Mouse (Mus musculus) MEL (cell line): ENCODE measurements around the gene Gm20837. TPM values are rescaled to one million over a fixed set of nuclear protein-coding genes. Genes with fewer than 3 reads are reported as not detected.
"Not testable (repeated sequence)": the region's sequence is repeated elsewhere in the genome, so short reads cannot be mapped to it uniquely, and the experiment has no call there.

Experiments used
- DNase-seq: peaks from one replicate; pipeline ENCODE4 v3.0.0; 2011; ENCODE audit warnings: low read depth, low spot score
- H3K27ac ChIP-seq: 2 replicates; pipeline ENCODE4 v1.5.1; 2012; ENCODE audit warnings: low read depth, mild to moderate bottlenecking, control low read depth, low read length, moderate library complexity; ENCODE audit not compliant: control insufficient read depth
- H3K27me3 ChIP-seq, 2 experiments: fragments of 150-350 bp in 1 of 2; sonication (generic) in 1 of 2; 2 replicates each; pipeline ENCODE4 v1.6.1; 2012; ENCODE audit warnings: low read length in 2 of 2, mild to moderate bottlenecking in 2 of 2, improper control_type of control experiment in 1 of 2, moderate library complexity in 1 of 2; ENCODE audit not compliant: insufficient read depth in 2 of 2, control insufficient read depth in 1 of 2
- H3K36me3 ChIP-seq, 2 experiments: 2 replicates each; pipeline ENCODE4 v1.6.1; 2012 to 2014; ENCODE audit warnings: low read length in 2 of 2, improper control_type of control experiment in 1 of 2, inconsistent platforms in 1 of 2, mild to moderate bottlenecking in 1 of 2; ENCODE audit not compliant: insufficient read depth in 2 of 2, control insufficient read depth in 1 of 2
- H3K4me1 ChIP-seq, 2 experiments: fragments of 150-350 bp in 1 of 2; sonication (generic) in 1 of 2; 2 replicates each; pipeline ENCODE4 v1.6.1; 2012; ENCODE audit warnings: low read length in 2 of 2, improper control_type of control experiment in 1 of 2, mild to moderate bottlenecking in 1 of 2; ENCODE audit not compliant: insufficient read depth in 2 of 2, control insufficient read depth in 1 of 2
- H3K4me3 ChIP-seq, 2 experiments: fragments of 150-350 bp in 1 of 2; sonication (generic) in 1 of 2; 2 replicates each; pipeline ENCODE4 v1.5.1; 2012; ENCODE audit warnings: low read depth in 2 of 2, low read length in 2 of 2, mild to moderate bottlenecking in 2 of 2, moderate library complexity in 2 of 2, control low read depth in 1 of 2, improper control_type of control experiment in 1 of 2; ENCODE audit not compliant: control insufficient read depth in 1 of 2, insufficient read depth in 1 of 2
- H3K79me2 ChIP-seq: 2 replicates; pipeline ENCODE4 v1.6.1; 2012; ENCODE audit warnings: mild to moderate bottlenecking, low read length, moderate library complexity; ENCODE audit not compliant: control insufficient read depth, poor library complexity, insufficient read depth
- H3K9ac ChIP-seq: 2 replicates; pipeline ENCODE4 v1.6.1; 2012; ENCODE audit warnings: low read depth, mild to moderate bottlenecking, control low read depth, low read length, moderate library complexity; ENCODE audit not compliant: control insufficient read depth, poor library complexity, severe bottlenecking
- H3K9me3 ChIP-seq: fragments of 150-350 bp; sonication (generic); replicated peaks from 2 replicates; pipeline ENCODE4 v1.6.1; 2012; ENCODE audit warnings: mild to moderate bottlenecking, low read length, improper control_type of control experiment, moderate library complexity; ENCODE audit not compliant: insufficient read depth
- polyA plus RNA-seq, 2 experiments: library from polyadenylated mRNA; stranded (reverse) in 1 of 2; unstranded in 1 of 2; fragments of >175 nt in 1 of 2; fragments of >200 nt in 1 of 2; gene quantifications; 2 replicates each; pipeline versions ENCODE4 v1.2.1 to v1.2.4; 2012; ENCODE audit warnings: low replicate concordance in 2 of 2, low read depth in 1 of 2; ENCODE audit not compliant: insufficient read length in 2 of 2, insufficient read depth in 1 of 2, missing spikeins in 1 of 2
- total RNA-seq: library from RNA; depleted of rRNA; stranded (reverse); fragments of 300-350 nt; gene quantifications from 2 replicates; pipeline ENCODE4 v1.2.3, GENCODE M21; 2012; rRNA removed

Gene Gm20837
- total RNA-seq (not detected in 2 replicates), polyA plus RNA-seq (not detected)

GRCm38 (mm10) chrY:90400948-90401347 is at the start of gene Gm20837:
TSS of gene Gm20837 (plus strand) at chrY:90401248.
- not testable (repeated sequence) for H3K9me3 ChIP-seq, DNase-seq, H3K27ac ChIP-seq, H3K36me3 ChIP-seq, H3K4me3 ChIP-seq, H3K79me2 ChIP-seq, H3K4me1 ChIP-seq, H3K9ac ChIP-seq, H3K27me3 ChIP-seq
